Mouse (Mus musculus): Measurements from ENCODE around the gene Ephb4.

The Ephb4 gene

DNA sequence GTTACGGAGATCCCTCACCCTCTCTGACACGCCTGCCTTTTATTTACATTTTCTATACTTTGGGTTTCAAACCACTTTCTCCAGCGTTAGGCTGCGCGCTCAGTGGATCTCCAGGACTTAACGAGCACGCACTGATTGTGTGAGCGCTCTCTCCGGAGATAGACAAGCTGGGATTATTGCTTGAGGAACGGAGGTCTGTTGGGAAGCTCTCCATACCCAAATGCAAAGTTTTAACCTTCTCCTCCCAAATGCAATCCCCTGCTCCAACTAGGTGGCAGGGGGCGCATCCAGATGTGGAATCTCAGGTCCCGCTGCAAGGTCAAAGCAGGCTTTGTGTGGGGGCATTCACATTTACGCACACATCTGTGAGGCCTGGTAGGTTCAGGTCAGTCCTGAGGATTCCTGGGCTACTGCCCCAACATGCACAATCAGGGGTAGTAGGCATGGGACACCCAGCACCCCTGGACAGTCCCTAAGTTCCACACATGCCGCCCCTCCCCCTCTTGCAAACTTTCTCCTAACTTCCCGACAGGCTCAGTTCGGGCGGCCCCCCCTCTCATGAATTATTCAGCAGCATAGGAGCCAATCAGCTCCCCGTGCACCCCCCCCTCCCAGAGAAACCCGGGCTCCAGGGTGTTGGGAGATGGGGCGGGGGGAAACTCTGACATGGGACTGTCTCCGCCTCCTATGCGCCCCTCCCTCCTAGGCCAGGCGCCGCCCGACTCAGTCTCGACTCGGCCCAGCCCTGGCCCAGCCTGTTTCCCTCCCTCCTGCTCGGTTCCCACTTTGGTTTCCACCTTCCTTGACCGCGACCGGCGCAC lies at the start of gene Ephb4:
Gene Ephb4 (plus strand): TSS at position 726 of the 821 bp plus-strand sequence.
- DNase-seq, result peak; percentile 55

DNA sequence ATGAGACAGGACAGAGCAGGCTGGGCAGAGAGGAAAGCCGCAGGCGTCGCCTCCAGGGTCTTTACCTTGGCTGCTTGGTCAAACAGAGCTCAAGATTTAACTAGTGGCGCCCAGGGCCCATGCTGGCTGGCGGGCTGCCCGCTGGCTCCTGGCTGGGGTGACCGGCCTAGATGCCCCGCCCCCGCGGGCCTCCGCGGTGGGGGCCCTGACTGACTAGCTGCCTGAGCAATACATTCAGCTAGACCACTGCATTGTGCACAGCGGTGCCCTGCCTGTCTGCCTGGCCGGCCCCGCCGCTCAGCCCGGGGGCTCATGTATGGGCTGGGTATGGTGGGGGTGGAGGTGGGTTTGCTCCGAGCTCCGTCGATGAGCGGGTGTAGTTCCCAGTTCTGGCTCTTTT lies 48.7 kb upstream of the Ephb4 start:
- DNase-seq, result no peak

DNA sequence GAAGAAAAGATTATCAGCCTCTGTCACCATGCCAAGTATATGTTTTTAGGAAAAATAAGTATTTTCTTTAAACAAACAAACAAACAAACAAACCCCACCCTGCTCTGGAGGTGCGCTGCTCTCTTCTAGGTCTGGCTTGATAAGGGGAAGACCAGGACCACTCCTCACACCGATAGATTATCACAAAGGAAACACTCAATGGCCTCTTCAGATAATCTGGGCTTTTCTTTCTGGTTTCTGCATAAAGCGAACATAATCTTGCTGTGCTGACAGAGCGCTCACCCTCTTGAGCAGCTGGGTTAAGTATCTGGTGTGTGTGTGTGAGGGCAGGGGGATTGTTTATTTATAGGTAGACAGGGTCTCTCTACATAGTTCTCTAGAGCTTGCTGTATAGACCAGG lies 46.3 kb upstream of the Ephb4 start:
- DNase-seq, result no peak

DNA sequence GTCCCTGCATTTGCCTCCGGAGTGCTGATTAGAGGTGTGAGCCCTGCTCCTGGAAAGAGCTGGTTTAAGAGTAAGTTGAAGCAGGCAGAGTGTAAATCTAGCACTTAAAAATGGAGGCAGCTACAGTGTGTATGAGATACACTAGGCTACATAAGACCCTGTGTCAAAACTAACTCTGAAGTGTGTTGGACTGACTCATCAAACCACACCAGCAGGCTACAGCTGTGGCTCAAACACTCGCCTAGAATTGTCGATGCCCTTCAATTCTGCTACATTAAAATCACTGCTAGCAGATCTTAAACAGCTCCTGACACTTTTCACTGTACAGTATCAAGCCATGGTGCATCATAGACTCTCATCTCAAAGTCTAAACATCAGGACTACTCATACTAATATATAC lies 45.7 kb upstream of the Ephb4 start:
- DNase-seq, result no peak

DNA sequence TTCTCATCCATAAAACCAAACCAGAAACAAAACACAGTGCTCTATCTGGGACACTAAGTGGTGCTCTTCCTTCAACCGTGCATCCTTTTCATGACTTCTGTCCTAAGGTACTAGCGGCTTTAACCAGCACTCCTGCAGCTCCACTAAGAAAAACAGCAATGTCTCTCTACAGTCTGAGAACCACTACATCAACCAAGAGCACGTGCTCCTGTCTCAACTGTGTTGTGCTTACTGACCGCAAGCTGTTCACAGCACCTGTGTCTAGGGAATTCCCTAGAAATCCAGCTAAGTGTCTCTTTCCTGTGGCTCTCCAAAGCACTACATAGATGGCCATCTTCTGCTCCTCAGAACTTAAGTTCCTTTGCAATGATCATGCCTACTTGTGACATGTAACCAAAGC lies 45.1 kb upstream of the Ephb4 start:
- DNase-seq, result no peak

DNA sequence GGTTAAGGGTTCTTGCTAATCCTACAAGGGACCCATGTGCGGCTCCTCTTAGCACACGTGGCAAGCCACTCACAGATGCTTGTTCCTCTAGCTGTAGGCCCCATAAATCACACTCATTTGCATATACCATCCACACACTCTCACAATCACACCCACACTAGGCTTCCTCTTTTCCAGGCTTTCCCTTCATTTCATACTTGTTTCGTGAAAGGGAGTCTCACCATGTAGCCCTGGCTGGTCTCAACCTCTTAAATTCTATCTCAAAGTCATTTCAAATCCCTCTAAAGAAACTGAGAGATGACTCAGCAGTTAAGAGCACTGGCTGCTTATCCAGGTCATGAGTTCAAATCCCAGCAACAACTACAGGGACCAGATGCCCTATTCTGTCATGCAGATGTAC lies 44.1 kb upstream of the Ephb4 start:
- DNase-seq, result no peak

DNA sequence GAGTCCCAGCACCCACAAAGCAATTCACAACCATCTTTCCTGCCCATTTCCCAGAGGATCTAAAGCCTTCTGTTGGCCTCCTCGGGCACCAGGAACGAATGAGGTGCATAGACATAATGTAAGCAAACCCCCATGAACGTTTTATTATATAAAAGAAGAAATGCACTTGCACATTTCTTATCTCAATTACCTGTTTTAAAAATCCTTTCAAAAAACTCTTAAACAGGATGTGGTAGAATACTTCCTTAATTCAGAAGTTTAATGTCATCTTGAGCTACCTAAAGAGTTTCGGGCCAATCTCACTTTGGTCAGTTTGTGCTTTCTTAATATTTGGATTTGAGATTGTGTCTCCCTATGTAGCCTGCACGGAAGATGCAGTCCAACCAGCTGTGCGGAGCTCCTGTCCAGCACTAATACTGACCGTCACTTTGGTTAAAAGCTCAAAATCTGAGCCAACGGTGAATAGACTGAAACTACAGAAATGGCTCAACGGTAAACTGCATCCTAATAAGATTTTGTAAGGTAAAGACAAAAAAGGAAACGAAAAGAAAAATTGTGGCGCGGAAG lies 43.4 kb upstream of the Ephb4 start:
- DNase-seq, result no peak

DNA sequence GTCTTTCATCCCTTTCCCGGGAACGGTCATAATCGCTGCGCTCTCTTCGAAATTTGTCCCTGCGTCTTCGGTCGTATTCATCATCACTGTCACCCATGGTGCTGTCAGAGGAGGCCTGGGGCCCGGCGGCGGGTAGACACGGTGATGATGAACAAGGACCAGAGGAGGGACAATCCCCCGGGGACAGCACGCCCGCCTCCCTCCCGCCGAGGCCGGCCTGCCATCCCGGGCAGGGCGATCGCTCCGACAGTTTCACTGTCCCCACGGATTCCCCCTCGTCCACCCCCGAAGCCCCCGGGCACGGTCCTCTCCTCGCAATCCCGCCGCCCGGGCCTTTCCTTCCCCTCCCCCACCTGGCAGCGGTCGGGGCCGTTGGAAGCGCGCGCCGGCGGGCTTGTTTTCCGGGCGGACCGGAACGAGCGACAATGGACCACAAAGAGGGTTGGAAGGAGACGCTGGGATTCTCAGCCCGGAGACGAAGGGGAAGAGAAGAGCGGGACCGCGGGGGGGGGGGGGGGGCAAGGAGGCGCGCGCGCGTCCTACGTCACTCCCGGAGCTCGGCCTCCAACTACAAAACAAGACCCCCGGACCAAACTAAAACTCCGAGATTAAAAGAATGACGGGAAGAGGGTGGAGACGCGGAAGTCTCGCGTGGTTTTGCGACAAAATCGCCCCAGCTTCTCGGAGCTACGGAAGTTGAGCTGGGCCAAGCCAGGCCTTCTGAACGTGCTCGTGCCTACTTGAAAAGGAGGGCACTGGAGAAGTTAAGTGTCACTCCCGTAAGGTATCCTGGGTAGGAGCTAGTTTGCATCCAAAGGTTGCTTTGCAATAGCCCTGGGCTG lies 42.6 kb upstream of the Ephb4 start, which contains the start of gene Srrt:
Gene Srrt (minus strand): TSS at position 604 of the 842 bp plus-strand sequence.
- peak; percentile 90 for DNase-seq

DNA sequence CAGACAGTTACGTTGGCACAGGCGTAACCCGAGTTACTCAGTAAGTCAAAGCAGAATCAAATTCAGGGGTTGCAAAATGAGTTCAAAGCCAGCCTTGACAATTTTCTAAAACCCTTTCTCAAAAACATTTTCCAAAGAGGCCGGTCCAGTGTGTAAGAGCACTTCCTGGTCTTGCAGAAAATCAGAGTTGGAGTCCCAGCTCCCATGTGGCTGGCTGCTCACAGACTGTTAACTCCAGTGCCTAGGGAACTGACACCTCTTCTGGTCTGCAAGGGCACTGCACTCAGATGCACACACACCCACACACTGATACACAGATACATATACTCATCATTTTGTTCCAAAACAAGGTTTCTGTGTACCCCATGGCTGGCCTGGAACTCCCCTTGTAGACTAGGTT lies 41.6 kb upstream of the Ephb4 start:
- DNase-seq, result no peak

DNA sequence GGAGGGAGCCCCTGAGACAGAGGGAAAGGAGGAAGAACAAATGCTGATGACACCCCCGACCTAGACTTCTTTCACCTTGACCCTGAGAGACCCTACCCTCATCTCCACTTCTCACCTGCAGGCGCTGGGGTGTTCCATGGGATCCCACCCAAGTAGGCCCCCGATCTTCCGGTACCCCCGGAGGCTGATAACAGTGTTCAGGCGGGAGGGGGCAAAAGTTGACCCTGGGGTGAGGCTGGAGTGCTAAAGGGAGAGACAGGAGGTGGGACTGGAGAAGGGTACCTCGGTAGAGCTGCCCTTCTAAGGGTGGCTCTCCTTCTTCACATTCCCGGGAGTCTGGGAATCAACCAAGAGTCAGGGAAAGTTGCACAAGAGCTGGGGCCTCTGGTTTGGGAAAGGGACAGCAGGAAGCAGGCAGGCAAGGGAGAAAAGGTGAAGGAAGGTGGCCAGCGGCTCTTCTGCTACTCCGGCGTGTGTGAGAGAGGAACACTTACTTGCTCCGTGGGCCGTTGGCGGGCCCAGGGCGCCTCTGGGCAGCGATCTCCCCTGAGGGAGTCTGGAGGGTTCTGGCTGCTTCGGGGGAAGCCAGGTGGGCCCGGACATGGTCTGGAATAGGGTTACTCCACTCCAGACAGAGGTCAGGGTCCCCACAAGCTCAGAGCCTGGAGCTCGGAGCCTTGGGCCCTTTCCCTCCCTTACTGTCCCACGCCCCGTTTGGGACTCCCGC lies 36.3 kb upstream of the Ephb4 start:
- no peak for DNase-seq

DNA sequence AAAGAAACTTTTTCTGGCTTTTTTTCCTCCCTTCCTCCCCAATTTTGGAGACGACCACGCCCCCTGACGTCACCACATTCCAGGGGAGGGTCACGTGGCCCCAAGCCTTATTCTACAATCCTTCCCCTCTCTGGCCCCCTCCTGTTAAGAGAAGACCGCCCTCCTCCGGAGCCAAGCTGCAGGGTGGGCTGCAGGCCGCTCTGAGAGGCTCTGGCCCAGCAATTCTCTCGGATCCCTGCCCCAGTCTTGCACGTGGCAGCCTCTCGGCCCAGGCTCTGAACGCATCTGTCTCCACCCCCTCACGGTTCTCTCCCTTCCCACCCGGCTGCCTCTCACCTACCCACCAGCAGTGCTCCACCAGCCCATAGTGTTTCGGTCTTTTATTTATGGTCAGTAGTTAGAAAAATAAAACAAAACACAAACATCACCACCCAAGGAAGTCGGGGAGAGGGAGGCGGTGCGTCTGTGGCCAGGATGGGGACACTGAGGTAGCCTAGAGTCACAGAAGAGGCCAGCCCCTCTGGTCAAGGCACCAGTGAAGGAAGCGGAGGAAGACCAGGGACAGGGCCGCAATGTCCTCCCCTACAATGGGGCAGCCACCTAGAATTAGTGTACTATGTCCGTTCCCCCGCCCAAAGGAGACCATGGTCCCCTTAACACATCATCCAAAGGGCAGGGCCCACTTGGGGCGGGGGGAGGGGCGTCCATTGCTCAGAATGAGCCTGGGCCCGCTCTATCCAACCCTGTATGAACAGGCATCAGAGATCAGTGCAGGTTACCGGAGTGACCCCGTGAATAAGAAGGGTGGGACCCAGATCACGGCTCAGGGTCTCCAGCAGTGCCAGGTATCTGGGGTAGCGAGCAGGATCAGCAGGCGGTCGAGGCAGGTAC lies 35.5 kb upstream of the Ephb4 start, which contains the start of gene Trip6:
Gene Trip6 (minus strand): TSS at position 212 of the 891 bp plus-strand sequence.
- peak; percentile 72 for DNase-seq

DNA sequence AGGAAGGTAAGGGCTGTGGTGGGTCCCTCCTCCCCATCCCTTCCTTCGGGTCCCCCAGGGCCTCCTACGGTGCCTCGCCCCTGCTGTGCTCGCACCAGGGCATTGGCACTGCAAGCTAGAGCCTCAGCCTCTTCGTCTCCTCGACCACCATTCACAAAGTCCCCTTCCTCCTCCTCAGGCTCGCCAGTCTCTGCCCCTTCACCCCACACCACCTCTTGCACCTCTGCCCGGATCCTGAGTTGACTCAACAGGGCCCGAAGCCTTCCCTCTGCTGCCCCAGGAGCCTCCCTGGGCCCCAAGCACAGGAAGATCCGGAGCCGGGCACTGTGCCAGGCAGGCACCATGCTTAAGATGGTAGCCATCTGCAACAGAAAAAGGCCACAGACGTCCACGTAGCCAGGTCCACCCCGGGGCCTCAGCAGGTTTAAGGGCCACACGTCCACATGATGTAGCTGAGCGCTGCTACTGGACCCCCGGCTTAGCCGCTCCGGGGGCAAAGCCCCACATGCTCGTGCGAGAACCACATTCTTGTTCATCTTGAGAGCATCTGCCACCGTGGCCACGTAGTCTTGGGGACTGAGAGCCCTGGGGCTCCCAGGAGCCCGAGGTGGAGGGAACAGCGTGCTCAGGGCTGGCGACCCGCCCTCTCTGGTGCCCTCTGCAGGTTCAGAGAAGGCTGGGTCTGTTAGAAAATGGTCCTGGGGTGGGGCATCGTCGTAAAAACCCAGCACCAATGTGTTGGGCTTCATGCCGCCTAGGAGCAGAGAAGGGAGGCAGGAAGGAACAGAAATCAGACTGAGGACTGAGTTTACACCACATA lies 34.6 kb upstream of the Ephb4 start:
- DNase-seq, result no peak

DNA sequence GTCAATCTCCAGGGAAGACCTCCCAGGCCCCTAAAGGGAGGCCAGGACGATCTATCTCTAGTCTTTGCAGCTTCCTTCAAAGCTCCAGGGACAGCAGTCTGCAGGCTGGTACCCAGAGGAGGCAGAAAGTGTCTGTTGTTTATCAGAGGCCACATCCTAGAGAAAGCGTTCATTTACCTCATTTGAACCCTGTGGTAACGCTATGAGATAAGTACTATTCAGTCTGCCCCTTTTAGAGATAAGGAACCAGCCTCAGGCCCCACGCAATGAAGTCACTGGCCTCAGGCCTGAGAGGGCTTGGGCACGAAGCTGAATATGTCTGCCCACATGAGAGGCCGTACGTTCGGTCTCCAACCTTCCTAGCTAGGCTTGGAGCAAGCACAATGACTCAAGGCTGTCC lies 32.5 kb upstream of the Ephb4 start:
- no peak for DNase-seq

DNA sequence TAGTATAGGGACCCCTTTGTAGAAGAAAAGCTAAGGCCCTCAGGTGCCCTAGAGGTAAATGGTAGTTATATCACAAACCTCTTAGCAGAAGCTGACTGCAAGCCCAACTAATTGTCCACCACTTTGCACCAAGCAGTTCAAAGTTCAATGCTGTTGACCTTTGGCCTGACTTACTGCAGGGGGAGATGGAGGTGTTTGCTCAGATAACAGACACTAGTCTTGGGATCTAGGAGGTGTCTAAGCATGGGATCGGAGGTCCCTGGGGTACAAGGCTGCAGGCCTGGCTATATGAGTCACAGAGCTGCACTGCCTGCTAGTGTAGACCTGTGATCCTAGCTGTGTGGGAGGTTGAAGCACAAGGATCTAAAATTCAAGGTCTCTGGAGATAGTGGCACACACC lies 31.3 kb upstream of the Ephb4 start:
- DNase-seq, result no peak

DNA sequence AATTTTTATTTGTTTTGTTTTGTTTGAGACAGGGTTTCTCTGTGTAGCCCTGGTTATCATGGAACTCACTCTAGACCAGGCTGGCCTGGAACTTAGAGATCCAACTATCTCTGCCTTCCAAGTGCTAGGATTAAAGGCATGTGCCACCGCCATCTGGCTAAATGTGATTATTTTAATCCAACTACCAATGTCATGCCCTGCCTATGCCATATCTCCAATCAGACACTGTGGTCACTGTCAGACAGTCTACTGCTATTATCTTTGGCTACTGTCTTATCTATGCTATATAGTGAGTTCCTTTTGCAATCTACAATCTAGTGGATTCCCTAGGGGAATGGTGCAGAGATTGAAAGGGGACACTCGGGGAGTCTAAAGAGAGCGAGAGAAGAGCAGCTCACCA lies 28.9 kb upstream of the Ephb4 start:
- no peak for DNase-seq

DNA sequence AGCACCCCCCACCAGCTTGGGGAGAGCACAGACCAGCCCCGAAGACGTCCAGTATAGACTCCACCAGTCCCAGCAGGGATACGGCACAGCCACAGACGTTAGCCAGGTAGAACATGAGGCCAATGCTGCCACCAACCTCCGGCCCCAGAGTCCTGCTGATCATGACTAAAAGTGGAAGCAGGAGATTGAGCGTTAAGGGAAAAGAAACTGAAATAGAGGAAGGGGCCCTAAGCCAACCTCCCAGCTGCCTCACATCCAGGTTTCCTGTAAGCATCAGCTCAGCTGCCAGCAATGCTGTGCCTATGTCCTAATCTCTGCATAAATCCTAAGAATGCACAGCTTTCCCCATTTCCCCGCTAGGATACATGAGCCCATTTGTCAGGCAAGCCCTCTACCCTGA lies 19.0 kb upstream of the Ephb4 start:
- no peak for DNase-seq

DNA sequence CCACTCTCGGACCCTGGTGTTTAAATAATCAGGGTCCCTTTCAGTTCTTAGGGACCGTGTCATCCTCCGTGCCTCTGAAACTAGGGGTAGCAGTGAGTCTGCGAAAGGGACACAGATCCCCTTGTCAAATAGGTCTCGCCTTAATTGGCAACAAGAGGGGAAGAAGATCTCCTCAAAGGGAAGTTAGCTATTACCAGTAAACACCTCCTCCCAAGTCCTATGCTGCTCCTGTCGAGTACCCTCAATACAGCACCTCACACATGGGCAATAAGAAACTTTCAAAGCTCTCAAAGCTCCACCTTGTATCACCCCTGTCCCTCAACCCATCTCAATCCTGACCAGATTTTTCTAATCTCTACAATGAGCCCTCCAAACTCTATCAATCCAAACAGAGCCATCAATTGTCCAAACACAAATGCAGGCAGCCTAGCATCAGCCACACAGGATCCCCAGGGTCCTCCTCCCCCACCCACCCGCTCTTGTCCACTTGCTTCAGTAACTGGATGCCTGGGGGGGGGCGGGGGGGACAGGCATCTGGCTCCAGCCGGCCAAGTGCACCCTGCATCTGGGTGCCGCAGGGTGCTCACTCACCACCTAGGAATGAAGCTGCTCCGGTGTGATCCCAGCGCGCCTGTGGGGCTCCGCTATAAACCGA lies 16.9 kb upstream of the Ephb4 start:
- no peak for DNase-seq

DNA sequence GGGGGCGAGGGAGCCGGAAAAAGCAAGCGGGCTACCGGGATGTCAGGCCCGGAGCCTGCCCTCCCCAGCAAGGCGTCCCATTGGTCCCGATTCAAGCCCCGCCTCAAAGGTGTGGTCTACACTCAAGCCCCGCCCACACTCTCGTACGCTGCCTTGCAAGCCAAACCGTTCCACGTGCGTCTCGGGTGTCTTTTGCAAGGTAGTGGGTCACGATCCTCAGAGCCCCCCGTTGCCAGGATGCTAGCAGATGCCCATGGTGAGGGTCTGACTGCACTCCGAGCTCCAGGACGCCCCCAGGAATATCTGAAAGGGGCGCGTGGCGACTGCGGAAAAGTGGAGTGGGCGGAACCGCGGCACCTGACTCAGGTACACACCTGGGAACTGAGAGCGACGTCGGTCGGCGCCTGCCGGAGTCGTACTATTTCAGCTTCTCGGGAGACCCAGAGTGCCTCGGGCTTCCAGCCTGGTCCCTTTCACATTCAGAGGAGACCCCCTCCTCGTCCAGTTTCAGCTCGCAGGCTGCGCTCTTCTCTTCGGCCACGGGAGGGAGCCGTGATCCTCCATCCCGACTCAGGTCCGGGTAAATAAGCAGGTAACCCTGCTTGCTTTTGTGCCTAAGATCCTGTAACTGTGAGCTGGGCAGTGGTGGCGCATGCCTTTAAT lies 16.3 kb upstream of the Ephb4 start, which contains the start of gene Slc12a9:
Gene Slc12a9 (minus strand): TSS at position 86 of the 663 bp plus-strand sequence.
- DNase-seq, result peak; percentile 94

DNA sequence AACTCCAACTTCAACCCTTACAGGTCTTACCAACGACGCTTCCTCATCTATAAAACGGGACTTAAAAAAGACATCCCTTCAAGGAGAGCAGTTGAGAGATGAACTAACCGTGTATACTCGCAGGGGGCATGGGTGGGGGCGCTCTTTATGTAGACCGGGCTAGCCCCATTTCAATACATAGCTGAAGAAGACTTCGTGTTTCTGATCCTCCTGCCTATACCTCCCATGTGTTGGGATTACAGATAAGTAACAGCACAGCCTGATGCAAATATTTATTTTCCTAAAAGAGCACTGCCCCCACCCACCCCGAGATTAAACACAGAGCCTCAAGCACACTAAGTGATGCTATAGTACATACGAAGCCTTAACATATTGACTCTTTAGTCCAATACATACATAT lies 15.6 kb upstream of the Ephb4 start:
- DNase-seq, result no peak

DNA sequence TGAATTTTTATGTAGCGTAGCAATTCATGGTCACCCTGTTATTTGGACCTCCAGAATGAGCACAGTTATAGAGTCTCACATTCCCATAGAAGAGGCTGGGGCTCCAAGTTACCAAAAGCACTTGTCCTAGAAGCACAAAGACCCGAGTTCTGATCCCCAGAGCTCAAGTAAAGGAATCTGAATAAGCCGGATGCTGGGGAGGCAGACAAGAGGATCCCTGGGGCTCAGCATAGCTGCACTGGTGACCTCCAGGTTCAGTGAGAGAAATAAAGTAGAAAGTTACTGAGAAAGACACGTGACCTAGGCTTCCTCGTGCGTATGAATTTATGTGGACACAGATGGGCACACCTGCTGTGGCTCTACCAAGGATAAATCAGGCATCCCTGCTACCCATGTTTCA lies 14.8 kb upstream of the Ephb4 start:
- no peak for DNase-seq

Data from right cerebral cortex, postnatal 14 days (tissue).